Mouse (Mus musculus) testis, postnatal 10 days (tissue): ENCODE measurements around the gene Ywhah.

Experiments used
- DNase-seq: peaks from one replicate; pipeline ENCODE4 v3.0.0; 2021; ENCODE audit warnings: low spot score

Gene Ywhah

GRCm38 (mm10) chr5:33052849-33053582 is 34.4 kb downstream of the Ywhah start:
- no peak for DNase-seq

DNA sequence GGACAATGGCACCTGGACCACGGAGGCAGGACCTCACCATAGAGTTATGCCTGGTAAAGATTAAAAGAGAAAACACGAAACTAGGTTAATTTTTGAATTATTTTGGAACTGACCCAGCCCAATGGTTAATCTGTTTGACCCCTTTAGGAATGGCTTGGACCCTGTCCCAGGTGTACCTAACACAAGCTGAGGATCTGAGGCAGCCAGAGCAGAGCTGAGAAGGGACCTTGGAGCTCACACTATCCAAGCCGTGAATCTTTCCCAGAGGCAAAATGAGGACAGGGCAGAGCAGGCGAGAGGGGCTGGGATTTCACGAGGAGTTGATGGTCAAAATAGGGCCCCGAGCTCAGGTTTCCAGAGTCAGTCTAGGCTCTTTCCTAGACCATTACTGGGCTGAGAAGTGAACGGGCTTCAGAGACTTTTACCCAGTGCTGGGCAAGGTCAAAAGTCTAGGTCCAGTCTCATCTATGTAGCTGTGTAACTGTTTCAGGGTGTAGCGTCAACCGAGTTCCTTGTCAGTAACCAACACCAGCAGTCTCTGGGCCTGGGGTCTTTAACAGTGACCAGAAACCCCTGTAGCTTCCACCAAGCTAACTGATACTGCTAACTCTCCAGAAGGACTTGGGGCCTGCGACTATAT is 37.6 kb downstream of the Ywhah start:
- DNase-seq, result no peak

DNA sequence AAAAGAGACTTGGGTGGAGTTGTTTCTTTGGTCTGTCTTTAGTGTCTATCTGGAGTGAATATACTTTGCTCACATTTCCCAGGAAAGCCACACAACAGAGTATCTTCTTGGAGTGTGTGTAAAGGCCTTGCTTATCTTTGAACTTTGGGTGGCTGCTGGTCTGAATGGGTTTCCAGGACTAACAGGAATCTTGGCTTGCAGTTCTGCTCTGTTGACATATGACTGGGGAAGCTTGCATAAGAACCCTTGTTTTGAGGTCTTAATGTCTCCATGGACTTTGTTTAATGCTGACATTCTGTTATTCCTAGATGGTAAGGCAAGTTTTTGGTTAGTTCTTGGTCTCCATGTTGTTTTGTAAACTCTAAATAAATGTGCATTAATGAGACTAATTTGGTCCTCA is 51.5 kb downstream of the Ywhah start:
- no peak for DNase-seq

- DNase-seq, result peak; percentile 10
These were observed 58.0 kb downstream of the Ywhah start for GRCm38 (mm10) chr5:33076490-33077191.
